Mouse (Mus musculus) hematopoietic stem cell, adult 5-6 weeks (primary cell): ENCODE measurements around the gene Dennd4c. TPM values are rescaled to one million over a fixed set of nuclear protein-coding genes. Genes with fewer than 3 reads are reported as not detected.
A peak's percentile ranks its signal among the peaks of the same experiment; 100 is the strongest.
"Not testable (repeated sequence)": the region's sequence is repeated elsewhere in the genome, so short reads cannot be mapped to it uniquely, and the experiment has no call there.

Experiments
- ATAC-seq, 2 experiments: fragments of 125-278 bp in 1 of 2; replicated peaks in 1 of 2; 2 replicates each; pipeline ENCODE4 v1.8.0; 2016 to 2017; ENCODE audit warnings: inconsistent platforms in 2 of 2, mild to moderate bottlenecking in 2 of 2, moderate number of reproducible peaks in 2 of 2, low read depth in 1 of 2, moderate TSS enrichment in 1 of 2; ENCODE audit not compliant: low FRiP score in 2 of 2, poor library complexity in 2 of 2, severe bottlenecking in 2 of 2, insufficient read depth in 1 of 2, low TSS enrichment in 1 of 2
- total RNA-seq: library from RNA; stranded (forward); fragments of 172-1452, 232-1000 nt; gene quantifications from 2 replicates; pipeline ENCODE4 v1.2.3, GENCODE M21; 2017

The Dennd4c gene
- total RNA-seq, 1 experiment from 2014 or later, result 40.0 TPM

GRCm38 (mm10) chr4:86739308-86739993 lies 8.9 kb upstream of the Dennd4c start:
- no peak; a peak in 1 of 4 replicates for ATAC-seq

- ATAC-seq, result 0 out of 4 replicates have a peak, but pooled peaks of 1 of the 2 experiments have one; percentile 1
Measured at GRCm38 (mm10) chr4:86749361-86749841, 1.0 kb downstream of the Dennd4c start.

GRCm38 (mm10) chr4:86750346-86750945 lies 2.1 kb downstream of the Dennd4c start:
- ATAC-seq, result peak; percentile 5 to 12; a peak in 2 of 4 replicates

GRCm38 (mm10) chr4:86764307-86764706 lies 16.0 kb downstream of the Dennd4c start:
- ATAC-seq, result no peak

- ATAC-seq, result no peak
Measured at GRCm38 (mm10) chr4:86777587-86777986, 29.2 kb downstream of the Dennd4c start.

GRCm38 (mm10) chr4:86810604-86811003 lies 62.2 kb downstream of the Dennd4c start:
- ATAC-seq, result peak in 1 of 2 experiments; percentile 32; a peak in 1 of 4 replicates

- ATAC-seq, result no peak
Measured at GRCm38 (mm10) chr4:86814850-86815249, 66.5 kb downstream of the Dennd4c start.

- ATAC-seq, result peak; percentile 62 to 78
Measured at GRCm38 (mm10) chr4:86823169-86823568, 74.8 kb downstream of the Dennd4c start.

- no peak for ATAC-seq
Measured at GRCm38 (mm10) chr4:86825143-86825542, 76.8 kb downstream of the Dennd4c start.

- no peak for ATAC-seq
Measured at GRCm38 (mm10) chr4:86831896-86832295, 83.5 kb downstream of the Dennd4c start.

- not testable (repeated sequence) for ATAC-seq
Measured at GRCm38 (mm10) chr4:86841141-86841540, 92.8 kb downstream of the Dennd4c start.

- ATAC-seq, result no peak
Measured at GRCm38 (mm10) chr4:86845384-86845783, 97.0 kb downstream of the Dennd4c start.

GRCm38 (mm10) chr4:86847246-86847645 lies 98.9 kb downstream of the Dennd4c start:
- ATAC-seq, result no peak

GRCm38 (mm10) chr4:86851331-86851730 lies 103.0 kb downstream of the Dennd4c start:
- no peak for ATAC-seq

- no peak for ATAC-seq
Measured at GRCm38 (mm10) chr4:86852018-86852417, 103.7 kb downstream of the Dennd4c start.

- ATAC-seq, result no peak
Measured at GRCm38 (mm10) chr4:86852813-86853590, 104.6 kb downstream of the Dennd4c start.

GRCm38 (mm10) chr4:86856304-86857112 lies 108.2 kb downstream of the Dennd4c start:
- no peak for ATAC-seq
